Mouse (Mus musculus) gastrocnemius, postnatal 36 days (tissue): ENCODE results near the gene Defb48. TPM values are rescaled to one million over a fixed set of nuclear protein-coding genes. Genes with fewer than 3 reads are reported as not detected.

Experiments
- DNase-seq, 2 experiments: peaks; one replicate each; pipeline ENCODE4 v3.0.0; 2022
- intact Hi-C: fragments of 180-260 bp; cut with DNase I; formaldehyde crosslinking; loops from one replicate; pipeline ENCODE4 v1.15.1; 2025
- long read RNA-seq, 2 experiments: library from polyadenylated mRNA; stranded (forward); transcript quantifications; one replicate each; pipeline ENCODE4 v2.0.0; 2021
- total RNA-seq, 2 experiments: library from RNA; stranded (reverse); gene quantifications; 2 replicates each; pipeline ENCODE4 v1.2.3; 2021

The Defb48 gene
- not detected for total RNA-seq
- long read RNA-seq, experiment 1: 0 reads
- long read RNA-seq, experiment 2: 0 reads

DNA sequence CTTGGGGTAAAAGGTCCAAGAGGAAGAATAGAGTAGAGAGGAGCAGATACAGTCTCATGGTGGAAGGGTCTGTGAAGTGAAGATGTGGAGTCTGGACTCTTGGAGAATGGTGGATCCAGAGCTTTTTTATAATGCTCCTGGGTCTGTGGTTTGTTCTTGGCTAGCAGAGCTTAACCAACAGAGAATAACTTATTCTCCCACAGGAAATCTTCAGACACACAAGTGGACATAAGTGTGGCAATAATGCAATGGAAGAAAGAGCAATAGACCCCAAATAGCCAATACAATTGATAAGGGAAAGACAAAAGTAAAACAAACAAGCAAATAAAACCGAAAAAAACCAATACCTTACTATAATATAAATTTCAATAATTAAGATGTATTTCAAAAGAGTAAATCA is at the start of gene Defb48:
Defb48 (minus strand) TSS at position 101 of the 400 bp plus-strand sequence.
- intact Hi-C loops: no loop called here
- DNase-seq: no peak

DNA sequence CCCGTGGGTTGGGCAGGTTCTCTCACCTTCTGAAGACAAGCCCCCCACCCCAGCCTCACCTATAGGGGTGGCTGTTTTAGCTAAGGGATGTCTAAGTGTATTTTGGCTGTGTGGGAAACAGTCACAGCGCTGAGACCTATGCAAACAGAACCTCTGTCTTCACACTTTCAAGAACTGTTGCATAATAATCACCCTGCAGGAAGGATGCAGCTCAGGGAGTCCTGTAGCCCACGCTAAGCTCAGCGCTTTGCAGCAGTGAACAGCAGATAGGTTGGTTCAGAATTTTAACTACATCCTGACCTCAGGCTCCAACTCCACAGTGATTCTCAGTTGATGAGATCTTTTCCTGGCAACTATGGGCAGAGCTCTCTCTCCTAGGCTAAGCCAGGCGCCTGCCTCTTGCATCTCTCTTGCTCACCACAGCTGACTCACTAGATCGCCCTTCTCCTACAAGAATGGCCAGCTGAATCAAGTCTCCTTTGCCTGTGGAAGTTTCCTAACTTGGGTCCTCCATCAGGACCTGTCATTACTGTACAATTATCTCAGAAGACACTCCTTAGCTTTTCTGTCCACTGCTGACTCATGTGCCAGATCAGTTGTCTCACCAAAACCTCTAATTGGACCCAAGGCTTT is 36.3 kb upstream of the Defb48 start:
- intact Hi-C loops: no loop called here
- DNase-seq: no peak

DNA sequence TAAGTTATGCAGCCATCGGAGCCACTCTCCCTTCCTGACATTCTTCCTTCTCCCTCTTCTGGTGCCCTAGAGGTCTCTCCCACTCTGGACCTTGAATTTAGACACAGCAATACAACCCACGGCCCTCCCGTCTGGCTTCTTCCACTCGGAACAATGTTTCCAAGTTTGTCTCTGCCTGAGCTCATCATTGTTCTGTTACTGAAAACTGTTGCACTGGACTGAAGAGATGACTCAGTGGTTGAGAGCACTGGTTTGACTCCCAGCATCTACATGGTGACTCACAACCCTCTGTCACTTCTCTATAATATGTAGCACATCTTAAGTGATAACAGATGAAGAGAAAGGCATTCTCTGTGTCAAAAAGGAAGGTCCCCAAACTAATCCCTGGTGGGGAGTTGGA is 30.4 kb upstream of the Defb48 start:
- no peak for DNase-seq
- intact Hi-C loops: no loop called here

DNA sequence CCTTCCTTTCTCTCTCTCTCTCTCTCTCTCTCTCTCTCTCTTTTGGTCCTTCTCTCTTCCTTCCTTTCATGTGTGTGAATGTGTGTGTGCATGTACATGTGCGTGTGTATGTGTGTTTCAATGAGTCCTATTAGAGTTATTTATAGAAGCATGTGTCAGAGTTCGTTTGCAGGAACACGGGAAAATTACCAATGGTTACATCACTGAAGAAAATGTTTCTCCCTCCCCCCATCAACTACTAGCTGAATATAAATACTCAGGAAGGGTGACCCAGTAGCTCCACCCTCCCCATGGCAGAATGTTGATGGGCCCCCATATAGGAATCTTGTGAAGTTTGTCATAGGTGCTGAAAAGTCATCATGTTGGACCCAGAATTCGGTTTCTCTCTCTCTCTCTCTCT is 28.8 kb upstream of the Defb48 start:
- DNase-seq: no peak
- intact Hi-C loops: no loop called here

DNA sequence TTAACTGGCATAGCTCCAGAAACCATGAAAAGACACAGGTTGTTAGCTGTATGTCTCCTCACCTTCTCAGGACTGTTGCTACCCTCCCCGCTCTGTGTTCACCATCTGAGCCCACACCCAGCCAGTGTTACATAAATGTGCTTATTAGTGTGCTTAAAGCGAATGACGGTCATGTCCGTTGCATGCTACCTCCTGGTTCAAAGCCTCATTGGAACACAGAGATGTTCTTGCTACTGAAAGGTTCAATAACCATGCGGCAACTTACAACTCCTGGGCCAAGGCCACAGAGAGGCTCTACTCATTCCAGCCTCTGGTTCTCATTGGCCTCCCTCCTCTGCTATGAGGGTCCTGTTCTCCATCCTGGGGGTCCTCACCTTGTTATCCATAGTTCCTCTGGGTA is 27.2 kb upstream of the Defb48 start, which contains the start of gene Defb43:
Defb43 (plus strand) TSS at position 301 of the 400 bp plus-strand sequence.
- intact Hi-C loops: no loop called here
- no peak for DNase-seq

DNA sequence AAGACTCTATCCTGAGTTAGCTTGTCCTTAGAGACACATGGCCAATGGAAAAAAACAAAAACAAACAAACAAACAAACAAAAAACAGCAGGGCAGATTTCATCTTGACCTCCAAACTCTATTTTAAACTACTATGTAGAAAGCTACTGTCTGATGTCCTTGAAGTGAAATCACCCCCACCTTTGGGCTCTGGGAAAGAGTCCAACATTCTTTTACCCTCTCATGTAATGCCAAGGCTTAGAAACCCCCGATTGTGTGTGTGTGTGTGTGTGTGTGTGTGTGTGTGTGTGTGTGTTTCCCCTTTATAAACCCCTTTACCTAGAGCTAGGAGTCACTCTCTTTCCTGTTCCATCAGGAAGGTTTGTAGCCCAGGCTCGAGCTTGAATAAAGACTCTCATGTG is 18.3 kb upstream of the Defb48 start:
- no peak for DNase-seq
- intact Hi-C loops: no loop called here

DNA sequence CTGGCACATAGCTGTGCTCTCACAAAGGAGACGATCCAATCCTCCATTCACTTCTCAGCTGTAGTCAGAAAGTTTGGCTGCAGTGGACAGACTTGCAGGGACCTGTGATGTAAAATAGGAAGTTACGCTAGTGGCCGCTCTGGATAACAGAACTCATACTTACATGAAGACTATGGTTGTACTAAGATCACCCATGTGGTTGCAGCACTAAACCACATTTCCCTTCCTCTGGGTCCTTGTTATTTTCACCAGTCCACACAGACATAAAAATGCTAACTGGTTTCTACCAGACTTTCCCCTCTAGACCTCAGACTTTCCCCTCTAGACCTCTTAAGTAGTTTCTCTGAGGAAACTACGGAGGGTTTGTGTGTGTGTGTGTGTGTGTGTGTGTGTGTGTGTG is 14.7 kb upstream of the Defb48 start:
- no peak for DNase-seq
- intact Hi-C loops: no loop called here

DNA sequence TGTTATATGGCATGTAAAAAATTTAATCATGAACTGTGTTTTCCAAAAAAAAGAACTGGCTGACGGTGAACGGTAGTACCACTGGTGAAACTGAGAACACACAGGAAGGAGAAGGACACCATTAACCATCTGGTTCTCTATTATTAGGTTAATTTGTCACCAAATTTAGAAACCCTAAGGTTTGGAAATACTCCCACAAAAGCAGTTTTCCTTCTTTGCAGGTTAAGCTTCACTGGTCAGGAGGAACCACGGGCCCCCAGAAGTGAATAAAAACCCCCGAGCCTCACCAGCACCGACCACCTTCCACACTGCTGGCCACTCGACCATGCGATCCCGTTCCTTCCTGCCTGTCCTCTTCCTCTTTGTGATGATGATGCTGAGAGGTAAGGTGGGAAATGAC is 13.5 kb upstream of the Defb48 start, which contains the start of gene Defb47:
Defb47 (plus strand) TSS at position 301 of the 400 bp plus-strand sequence.
- no peak for DNase-seq
- intact Hi-C loops: no loop called here

DNA sequence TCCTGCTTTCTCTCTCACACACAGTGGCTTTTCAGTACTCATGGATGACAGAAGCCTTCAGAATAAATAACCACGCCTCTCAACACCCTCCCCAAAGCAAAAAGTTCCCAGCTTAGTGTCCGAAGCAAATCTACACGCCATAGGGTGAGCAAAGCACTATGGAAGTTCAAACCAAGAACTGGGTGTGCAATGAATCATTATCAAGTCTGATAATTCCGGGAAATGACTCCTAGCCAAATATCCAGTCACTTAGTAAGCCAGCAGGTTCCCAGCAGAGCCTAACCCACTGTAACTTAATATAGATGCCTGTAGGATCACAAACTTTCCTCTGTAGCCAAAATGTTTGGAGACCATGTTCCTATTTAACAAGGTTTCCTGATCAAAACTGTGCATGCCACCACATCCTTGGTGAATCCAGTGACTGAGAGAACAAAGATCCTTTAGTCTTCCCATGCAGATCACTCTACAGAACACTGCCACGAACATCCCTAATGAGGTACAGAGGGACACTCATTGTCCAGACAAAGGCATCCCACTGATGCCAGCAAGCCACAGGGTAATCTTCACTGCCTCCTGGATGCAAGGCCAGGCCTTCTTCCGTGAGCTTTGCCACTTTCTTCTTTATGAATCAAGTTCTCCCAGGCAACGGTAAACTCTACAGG is 7.7 kb upstream of the Defb48 start:
- intact Hi-C loops: no loop called here
- DNase-seq: no peak

DNA sequence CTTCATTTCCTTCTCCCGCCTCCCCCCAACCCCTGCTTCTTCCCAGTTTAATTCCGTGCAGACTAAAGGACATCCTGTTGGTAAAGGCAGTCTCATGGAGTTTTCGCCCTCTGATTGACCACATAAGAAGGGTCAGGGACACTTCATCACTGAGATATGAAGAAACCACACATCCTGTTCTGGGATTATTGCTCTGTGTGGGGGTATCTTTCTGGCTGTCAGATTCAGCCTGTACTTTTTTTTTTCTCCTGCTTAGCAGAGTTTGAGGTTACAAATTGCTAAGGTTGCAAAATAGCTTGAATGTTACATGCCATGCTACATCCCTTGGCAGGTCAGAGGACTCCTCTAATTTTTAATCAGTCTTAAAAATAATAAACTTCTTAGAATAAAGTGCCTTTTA is 7.0 kb upstream of the Defb48 start:
- DNase-seq: no peak
- intact Hi-C loops: no loop called here

DNA sequence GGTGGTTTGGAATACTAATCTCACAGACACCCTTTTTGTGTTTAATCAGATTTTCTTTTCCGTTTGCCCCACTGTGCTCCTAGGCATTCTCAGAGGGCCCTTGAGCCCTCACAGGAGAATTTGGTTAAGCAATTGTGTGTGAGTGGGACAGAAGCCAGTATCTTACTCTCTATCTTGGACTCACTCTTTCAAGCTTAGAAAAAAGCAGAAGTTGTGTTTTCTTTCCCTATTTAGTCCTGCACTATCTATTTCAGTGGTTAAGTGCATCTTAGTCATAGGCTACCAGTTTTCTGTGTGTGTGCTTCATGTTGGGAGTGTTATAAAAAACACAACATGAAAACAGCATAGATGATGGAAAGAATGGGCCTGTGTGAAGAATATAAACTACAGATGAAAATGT is 4.5 kb downstream of the Defb48 start:
- DNase-seq: no peak
- intact Hi-C loops: loop anchor here (5.0 kb wide), 2 partner anchors 423 to 493 kb away; partner anchors contain the start of gene Fam124a

DNA sequence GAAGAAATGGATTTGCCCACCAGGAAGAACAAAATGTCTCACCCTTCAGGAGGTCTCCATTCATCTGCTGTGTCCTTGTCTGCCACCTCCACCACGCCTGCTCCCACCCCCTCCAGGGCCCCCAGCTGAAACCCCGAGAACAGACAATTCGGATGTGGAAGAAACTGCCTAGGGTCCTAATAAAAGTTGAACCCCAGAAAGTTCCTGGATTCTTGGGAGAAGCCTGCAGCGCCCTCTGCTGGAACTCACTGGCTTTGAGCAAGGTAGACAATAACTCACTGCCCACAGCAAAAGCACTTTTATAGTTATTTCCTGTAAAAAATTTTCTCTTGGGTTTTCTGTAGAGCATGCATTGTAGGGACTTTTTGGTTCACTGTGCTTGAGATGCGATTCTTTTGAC is 9.3 kb downstream of the Defb48 start:
- DNase-seq: peak; percentile 58 to 73
- intact Hi-C loops: loop anchor here (5.0 kb wide), 2 partner anchors 418 to 488 kb away; partner anchors contain the start of gene Fam124a

DNA sequence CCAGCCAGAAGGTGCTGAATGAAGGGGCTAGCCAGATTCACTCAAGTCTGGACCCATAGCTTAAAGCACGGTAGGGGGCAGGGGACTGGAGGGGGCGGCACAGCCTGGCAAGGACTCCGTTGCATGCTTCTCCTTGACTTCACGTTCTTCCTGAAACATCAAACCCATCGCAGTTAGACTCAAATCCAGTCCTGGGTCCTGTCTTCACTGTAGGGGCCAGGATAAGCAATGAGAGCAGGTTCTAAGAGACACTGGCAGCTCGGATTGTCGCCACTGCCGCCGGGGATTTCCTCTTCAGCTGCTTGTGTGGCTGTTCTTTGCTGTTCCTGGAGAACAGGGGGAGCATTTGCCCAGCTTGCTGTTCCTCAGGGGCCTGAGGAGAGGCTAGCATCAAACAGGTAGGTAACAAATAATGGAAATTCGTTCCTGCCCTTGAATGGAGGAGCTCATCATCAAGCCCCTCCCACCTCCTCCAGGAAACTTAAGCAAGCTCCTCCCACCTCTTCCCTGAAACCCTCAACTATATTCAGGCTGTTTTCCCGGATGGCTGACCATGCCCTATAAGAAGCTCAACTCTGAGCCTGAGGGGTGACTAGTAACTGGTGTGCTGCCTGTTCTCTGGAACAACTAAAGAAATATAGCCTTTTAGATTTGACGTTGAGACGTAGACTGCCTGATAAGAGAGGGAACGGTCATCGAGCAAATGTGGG is 18.3 kb downstream of the Defb48 start:
- intact Hi-C loops: no loop called here
- DNase-seq: no peak

DNA sequence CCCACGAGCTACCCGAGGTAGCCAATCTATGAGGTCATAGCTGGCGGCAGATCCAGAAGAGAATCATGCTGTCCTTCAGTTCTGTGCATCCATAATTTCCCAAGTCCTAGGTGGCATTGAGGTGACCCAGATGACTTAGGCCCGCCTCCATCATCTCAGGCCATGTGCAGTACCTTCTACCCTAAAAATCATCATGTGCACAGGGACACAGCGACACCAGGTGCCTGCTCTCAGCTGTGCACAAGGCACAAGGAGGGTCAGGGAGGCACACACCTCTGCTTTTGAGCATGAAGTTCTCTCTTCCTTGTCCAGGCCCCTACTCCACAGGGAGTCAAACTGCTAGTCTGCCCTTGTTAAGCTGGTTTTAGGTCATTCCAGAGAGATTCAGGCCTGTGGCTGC is 19.0 kb downstream of the Defb48 start:
- intact Hi-C loops: no loop called here
- DNase-seq: no peak

DNA sequence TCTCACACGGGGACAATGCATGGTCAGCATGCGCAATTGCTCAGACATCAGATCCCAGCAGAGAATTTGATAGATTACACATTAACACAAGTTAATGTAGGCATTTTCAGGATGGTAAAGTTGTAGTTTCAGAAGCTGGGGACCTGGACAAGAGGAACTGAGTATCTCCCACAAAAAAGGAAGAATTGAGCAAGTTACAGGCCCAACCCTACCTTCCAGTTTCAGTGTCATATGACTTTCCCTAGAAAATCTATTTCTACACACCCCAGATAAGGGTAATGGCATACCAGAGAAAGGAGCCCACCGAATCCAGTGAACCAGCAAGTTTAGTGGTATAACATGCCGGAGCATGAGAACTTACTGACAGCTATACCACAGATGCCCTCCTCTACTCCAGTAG is 20.7 kb downstream of the Defb48 start:
- no peak for DNase-seq
- intact Hi-C loops: no loop called here

DNA sequence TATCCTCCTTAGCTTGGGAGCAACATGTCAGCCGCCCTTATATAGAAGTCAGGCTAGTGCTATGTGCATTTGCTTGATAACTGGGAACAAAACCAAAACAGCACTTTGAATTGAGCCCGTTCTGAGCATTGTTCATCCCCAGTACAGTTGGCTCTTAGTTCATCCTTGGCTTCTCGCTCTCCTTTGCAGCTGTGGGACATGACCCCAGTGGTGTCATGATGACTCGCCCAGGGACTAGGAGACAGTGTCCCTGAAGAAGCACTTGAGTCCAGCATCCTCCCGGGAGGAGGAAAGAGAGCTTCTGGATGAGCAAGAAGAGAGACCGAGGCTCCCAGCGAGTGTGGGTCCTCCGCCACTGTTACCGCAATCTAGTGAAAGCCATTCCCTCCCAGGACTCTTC is 28.2 kb downstream of the Defb48 start:
- intact Hi-C loops: no loop called here
- no peak for DNase-seq

DNA sequence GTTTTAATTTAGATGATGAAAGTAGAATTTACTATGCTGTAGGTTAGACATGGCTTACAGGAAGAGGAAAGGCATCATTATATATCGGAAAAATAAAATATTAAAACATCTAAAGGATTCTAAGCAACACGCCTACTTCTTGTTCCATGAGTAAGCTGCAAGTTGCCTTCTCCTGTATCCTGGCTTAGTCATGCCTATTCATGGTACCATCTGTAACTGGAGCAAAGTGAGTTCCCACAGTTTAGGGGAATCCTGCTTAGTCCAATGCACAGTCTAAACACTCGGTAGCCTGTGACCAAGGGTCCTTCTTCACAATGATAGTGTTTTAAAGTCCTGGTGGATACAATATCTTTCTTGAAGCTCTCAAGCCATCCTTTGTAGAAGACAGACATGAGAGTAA is 37.5 kb downstream of the Defb48 start:
- no peak for DNase-seq
- intact Hi-C loops: no loop called here

DNA sequence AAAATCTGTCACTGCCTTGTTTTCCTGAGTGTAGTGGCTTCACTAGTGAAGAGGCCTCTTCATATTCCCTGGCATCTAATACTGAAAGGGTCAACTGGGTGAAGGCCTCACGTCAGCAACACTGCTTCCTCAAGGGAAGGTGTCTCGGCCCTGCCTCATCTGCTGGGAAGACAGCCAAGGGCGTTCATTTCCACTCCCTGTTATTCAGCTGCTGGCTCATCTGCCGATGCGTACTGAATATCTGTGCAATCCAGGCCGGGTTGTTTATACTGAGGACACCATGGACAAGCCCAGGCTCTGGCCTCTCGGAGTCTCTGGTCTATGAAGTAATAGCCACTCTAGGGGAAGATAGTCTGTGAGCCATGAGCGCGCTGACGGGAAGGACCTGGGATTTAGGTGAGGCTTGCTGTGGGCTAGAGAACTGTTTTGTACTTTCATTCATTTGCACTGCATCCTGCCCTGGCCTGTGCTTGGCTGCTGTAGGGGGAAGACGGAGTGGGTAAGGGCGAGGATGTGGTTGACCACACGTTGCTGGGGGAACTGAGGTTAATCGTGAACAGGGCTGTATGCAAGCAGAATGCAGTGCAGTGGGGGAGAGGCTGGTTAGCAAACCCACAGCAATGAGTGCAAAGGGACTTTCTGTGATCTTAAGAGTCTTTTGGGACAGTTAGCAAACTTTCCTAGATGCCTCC is 43.8 kb downstream of the Defb48 start:
- intact Hi-C loops: no loop called here
- peak; percentile 56 to 78 for DNase-seq

DNA sequence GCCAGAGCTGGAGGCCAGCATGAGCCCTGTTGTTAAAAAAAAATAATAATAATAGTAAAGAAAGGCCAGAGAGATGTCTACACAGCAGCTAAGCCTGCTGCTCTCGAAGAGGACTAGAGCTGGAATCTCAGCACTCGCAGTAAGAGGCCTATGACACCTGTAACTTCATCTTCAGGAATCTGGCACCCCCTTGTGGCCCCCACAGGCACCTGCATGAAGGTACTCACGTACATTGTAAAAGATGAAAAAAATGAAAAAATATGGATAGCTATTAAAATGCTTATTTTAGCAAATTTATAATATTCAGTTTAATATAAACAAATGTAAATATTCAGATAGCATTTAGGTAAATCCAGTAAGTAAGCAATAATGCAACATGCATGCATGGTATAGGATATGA is 44.9 kb downstream of the Defb48 start:
- intact Hi-C loops: loop anchor here (2.0 to 5.0 kb wide), 3 partner anchors 57 to 177 kb away; partner anchors contain the start of genes Ints6 and Wdfy2
- DNase-seq: no peak

DNA sequence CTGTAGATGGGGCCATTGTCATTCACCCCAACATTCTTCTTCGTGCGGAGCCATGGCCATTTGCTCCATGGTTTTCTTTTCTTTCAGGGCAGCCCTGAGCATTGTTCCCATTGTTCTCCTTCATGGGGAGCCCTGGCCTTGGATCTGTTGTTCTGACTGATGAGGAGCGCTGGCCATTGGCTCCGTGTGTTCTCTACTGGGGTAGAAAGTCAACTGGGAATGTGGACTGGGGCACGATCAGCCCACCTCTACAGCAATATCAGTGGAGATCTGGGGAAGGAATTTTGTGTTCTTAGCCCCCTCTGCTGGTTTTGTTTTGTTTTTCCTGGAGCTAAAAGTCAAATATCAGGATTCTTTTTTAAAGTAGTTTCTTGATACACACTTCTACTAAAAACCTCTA is 46.6 kb downstream of the Defb48 start:
- intact Hi-C loops: loop anchor here (2.0 to 5.0 kb wide), 3 partner anchors 55 to 175 kb away; partner anchors contain the start of genes Ints6 and Wdfy2
- DNase-seq: peak in 1 of 2 experiments; percentile 8
